Mouse (Mus musculus) gastrocnemius, adult 8-10 months (tissue): ENCODE measurements around the gene Zfp648. TPM values are rescaled to one million over a fixed set of nuclear protein-coding genes. Genes with fewer than 3 reads are reported as not detected.

Experiments
- DNase-seq, 2 experiments: peaks; one replicate each; pipeline ENCODE4 v3.0.0; 2022; ENCODE audit warnings: low spot score in 2 of 2
- total RNA-seq, 4 experiments: library from RNA; stranded (reverse); gene quantifications; 2 replicates each; pipeline ENCODE4 v1.2.4; 2022

Zfp648 gene
- total RNA-seq, 4 experiments from 2014 or later, result not detected

DNA sequence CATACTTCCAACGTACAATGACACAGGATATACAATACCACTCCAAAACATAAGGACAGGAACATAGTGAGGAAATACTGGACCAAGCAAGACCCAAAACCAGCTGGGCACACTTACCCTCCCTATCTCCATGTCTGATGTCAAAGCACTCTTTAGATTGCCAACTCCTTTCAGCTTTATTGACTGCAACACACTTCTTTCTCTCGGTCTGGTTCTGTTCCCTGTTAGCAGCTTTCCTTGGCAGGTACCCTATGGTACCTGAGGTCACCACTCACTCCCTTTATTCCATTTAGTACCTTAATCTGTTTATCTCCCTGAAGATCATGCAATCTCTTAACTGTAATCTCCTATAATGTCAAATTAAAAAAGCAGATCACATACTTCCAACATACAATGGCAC, 19.0 kb downstream of the Zfp648 start:
- no peak for DNase-seq

DNA sequence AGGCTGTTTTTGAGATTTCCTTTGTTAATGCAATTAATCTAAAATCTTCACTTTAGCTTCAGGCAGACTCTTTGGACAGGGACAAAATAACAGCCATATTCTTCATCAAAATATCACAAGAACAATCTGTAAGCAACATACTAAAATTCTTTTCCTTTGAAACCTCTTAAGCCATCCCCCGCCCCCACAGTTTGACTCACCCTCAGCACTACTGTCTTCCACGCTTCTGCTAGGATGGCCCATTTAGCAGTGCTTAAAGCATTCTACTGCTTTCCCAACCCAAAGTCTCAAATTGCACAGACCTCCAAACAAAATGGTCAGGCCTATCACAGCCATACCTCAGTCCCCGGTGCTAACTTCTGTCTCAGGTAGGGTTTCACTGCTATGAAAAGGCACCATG, 19.6 kb downstream of the Zfp648 start:
- DNase-seq, result no peak

GRCm38 (mm10) chr1:154223807-154224207, 22.8 kb downstream of the Zfp648 start:
- no peak for DNase-seq

DNA sequence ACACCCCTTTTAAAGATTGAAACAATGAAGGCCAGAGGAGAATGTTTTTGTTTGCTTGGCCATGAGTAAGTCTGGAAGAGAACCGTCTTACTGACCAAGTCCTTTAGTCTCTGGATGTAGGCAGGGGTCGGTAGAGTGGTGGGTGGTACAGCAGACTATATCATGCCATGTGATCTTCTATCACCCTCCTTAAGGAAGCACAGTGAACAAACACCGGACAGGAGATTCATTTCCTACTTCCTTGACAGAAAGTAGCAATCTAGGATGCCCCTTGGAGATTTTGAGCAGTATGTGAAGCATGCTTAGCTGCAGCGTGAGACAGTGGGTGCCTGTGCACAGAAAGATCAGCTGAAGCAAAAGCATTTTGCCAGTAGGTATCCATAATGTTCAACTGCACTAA, 31.6 kb downstream of the Zfp648 start:
- DNase-seq, result no peak

DNA sequence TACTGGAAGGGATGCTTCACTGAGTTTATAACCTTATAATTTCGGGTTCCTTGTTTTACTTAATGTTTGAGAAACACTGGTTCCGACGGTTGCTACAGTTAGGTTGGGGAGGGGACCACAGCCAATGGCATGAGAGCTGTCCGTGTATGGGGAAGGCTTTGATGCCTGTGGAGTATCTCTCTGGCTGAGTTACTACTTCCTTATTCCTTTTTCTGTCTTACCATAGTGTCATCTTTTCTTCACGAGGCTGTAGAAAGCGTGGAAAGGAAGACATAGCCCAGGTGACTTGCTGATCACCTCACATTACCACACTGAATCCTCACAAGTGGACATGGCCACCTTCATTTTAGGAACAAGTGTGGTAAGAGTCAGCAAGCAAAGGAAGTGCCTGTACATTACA, 32.0 kb downstream of the Zfp648 start:
- no peak for DNase-seq

- no peak for DNase-seq
These were observed 33.8 kb downstream of the Zfp648 start for GRCm38 (mm10) chr1:154234814-154235213.

- no peak for DNase-seq
These were observed 37.9 kb downstream of the Zfp648 start for GRCm38 (mm10) chr1:154238876-154239275.

- no peak for DNase-seq
These were observed 50.2 kb downstream of the Zfp648 start for GRCm38 (mm10) chr1:154251186-154251585.

DNA sequence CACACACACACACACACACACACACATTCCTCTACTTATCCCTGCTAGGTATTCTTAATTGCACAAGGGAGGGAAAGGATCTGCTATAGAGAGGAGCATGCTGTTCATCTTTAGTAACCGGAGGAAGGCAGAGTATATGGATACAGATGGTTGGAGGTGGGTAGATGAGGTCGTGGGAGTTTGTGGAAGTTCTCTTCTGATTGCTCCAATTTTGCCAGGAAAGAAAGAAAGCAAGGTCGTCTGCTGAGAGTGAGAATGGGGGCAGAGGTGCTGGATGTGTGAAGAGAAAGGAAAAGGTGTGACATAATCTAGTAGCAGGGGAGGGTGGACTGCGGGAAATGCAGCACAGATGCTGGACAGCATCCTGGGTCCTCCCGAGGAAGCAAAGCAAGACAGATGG, 51.8 kb downstream of the Zfp648 start:
- DNase-seq, result no peak
